Mouse (Mus musculus): Measurements from ENCODE around the gene Plet1.

The Plet1 gene

DNA sequence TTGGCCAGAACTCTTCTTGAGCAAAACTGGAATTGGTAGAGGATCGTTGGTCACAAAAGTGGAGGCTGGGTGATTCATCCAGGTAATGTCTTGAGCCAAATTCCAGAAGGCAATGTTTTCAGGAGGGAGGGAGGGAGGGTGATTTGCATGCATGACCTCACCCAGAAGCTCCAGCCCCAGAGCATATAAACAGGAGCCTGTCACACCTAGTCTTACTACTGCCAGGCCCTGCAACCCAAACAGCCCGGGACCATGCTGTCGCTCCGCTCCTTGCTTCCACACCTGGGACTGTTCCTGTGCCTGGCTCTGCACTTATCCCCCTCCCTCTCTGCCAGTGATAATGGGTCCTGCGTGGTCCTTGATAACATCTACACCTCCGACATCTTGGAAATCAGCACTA is at the start of gene Plet1:
TSS of gene Plet1 (plus strand) at position 215 of the 400 bp plus-strand sequence.
- no peak for DNase-seq (ENCODE audit: low spot score)

GRCm38 (mm10) chr9:50449048-50449447 is 45.3 kb upstream of the Plet1 start:
- DNase-seq (ENCODE audit: low spot score): no peak

DNA sequence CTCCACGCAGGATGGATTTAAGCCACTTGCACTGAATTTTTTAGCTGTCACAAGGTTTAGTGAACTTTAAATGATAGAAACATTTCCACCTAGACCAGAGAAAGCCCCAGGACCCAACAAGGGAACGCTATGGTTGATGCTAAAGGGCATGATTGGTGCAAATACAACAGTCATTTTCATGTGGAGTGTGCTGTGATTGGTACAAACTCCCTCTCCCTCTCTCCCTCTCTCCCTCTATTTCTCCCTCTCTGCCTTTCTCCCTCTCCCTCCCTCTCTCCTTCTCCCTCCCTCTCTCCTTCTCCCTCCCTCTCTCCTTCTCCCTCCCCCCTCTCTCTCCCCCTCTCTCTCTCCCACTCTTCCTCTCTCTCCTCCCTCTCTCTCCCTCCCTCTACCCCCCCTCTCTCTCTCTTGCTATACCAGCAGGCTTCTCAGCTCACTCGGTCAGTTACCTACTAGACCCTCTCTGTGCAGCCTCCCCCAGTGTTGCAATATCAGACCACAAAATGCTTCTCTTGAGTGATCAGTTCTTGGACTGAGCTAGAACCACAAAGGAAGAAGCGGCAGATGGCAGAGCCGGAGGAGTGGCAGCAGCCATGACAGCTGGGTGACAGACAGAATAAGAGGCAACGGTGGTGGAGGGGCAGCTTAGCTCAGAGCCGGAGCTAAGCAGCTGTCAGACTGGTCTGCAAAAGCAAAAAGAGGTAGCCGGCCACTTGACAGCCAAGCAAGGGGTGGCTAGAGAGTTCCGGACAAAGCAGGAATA is 42.7 kb upstream of the Plet1 start:
- DNase-seq (ENCODE audit: low spot score): no peak

DNA sequence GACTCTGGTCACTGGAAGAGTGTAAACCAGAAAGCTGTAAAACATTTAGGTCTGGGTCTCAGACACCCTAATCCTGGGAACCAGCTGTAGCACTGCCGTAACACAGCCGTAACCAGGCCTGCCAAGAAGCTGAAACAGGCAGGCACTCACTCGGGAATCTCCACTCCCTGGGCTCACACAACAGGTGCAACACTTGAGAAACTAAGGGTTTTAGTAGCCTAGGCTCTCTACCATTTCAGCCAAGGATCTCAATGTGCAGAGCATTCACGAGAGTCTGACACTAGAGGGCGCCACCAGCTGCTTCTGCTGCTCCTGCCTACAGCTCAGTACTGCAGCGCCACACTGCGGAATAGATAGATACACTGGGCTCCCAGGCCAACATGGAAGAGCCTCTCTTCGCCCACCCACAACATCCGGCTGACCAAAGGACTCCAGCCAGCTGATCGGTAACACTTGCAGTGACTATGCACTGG is 42.0 kb upstream of the Plet1 start:
- DNase-seq (ENCODE audit: low spot score): peak; percentile 58

- no peak for DNase-seq (ENCODE audit: low spot score)
Measured at GRCm38 (mm10) chr9:50457596-50457995, 36.7 kb upstream of the Plet1 start.

DNA sequence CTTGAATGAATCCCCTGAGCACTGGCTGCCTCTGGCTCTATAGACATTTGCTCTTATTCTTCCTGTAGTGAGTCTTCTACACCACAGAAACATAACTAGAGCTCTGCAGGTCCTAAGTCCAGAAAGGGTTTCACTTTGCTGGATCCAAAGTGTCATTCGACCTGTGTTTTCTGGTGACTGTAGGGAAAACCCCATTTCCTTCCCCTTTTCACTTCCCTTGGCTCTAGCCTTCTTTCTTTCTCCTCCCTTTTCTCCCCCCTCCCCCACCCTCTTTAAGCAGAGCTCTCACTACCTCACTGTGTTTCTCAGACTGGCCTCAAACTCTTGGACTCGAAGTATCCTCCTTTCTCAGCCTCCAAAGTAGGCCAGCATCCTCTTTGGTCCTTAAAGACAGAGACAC is 34.8 kb upstream of the Plet1 start:
- no peak for DNase-seq (ENCODE audit: low spot score)

DNA sequence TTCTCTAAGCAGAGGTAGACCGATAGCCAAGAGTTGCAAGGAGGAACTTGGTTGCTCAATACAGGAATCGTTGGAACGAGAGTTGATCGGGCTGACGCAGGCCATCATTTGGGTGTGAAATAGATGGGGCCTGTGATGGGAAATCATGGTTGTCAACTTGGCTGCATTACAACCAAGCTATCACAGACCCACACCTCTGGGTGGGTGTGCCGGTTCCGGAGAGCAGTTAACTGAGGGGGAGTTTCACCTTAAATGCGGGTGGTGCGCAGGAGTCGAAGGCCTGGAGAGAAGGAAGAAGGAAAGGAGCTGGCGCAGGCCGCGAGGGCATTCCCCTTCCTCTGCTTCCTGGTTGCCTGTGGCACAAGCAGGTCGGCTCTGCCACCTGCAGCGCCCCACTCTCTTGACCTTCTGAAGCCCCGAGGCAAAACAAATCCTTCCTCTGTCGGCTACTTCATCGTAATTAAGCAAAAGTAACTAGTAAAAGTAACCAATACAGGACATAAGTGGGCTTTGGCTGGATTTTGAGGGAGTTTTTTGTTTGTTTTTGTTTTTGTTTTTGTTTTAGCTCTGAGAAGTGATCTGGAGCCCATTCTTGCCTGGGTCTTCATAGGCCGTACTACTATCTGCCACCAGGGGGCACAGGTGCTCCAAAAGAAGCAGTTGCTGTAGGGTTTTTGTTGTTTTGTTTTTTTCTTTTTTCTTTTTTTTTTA is 31.7 kb upstream of the Plet1 start:
- peak; percentile 55 for DNase-seq (ENCODE audit: low spot score)

DNA sequence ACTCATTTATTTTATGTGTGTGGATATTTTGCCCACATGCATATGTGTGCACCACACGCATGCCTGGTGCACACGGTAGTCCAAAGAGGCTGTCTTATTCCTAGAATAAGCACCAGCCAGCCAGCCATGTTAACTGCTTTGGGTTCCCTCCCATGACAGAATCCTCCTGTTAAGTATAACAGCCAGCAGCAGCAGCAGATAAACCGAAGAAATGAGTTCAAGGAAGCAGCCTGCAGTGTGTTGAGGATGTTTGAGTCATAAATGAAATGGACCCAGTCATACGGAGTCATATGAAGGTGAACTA is 31.2 kb upstream of the Plet1 start:
- DNase-seq (ENCODE audit: low spot score): no peak

GRCm38 (mm10) chr9:50470377-50471100 is 23.8 kb upstream of the Plet1 start:
- DNase-seq (ENCODE audit: low spot score): no peak

- no peak for DNase-seq (ENCODE audit: low spot score)
Measured at GRCm38 (mm10) chr9:50471181-50471901, 23.0 kb upstream of the Plet1 start.

DNA sequence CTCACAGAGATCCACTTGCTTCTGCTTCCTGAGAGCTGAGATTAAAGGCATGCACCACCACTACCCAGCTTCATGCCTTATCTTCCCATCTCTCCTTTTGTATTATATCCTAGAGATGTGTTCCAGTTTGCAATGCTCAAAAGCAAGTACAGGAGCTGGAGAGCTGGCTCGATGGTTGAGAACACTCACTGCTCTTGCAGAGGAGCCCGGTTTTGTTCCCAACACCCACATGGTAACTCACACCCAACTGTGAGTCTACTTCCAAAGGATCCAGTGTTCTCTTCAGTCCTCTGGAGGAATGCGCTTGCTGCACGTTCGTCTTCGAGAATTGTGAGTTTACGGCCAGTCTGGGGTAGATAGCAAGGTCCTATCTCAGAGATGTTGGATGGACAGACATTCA is 19.0 kb upstream of the Plet1 start:
- DNase-seq (ENCODE audit: low spot score): no peak

DNA sequence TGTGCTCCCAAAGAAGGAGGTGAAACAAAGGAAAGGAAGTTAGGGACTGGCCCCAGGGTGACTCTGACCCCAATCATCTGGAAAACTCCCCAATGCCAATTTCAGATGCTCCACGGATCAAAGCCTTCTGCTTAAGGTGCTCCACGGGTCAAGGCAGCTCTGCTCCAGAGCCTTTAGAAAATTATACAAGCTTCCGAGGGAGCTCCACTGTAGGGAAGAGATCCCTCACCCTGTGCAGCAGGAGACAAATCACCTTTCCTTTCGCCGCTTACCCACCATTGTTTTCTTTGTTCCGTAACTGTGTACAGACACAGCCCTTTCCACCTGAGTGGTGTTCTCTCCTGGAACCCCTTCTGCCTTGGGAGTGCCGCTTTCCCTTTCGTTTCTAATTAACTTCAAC is 18.6 kb upstream of the Plet1 start:
- DNase-seq (ENCODE audit: low spot score): no peak

DNA sequence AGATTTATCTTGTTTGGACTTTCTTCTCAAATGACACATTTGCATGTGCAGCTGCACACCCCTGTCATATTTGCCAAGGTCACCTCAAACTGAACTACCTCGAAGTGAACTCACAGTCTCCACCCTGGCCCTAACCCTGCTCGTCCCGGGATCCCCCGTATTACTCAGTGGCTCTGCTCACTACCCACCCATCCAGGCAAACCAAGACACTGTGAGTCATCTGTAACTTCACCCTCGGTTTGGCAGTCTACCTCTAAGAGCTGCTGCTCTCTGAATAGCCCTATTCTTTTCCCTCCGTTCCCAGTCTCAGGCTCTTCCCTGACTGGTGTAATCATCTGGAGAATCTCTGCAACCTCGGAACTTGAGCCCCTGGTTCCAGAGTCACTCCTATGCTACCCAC is 17.7 kb upstream of the Plet1 start:
- DNase-seq (ENCODE audit: low spot score): no peak

DNA sequence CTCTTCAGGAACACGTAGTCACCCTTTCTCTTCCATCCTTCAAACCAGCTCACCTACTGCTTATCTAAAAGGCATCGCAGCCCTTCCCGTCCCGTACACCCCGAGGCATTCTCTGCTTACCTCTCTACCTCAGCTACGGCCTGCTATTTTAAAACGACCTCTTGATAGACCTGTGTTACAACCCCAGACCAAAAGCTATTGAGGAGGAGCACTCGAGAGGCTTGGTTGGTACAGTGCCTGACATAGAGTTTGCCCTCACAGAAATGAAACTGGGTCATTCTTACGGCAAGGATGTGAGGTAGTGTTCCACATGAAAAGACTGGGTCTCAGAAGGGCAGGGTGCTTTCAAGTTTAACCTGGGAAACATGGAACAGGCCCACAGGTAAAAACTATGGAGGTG is 17.1 kb upstream of the Plet1 start:
- no peak for DNase-seq (ENCODE audit: low spot score)

- no peak for DNase-seq (ENCODE audit: low spot score)
Measured at GRCm38 (mm10) chr9:50478826-50479225, 15.5 kb upstream of the Plet1 start.

DNA sequence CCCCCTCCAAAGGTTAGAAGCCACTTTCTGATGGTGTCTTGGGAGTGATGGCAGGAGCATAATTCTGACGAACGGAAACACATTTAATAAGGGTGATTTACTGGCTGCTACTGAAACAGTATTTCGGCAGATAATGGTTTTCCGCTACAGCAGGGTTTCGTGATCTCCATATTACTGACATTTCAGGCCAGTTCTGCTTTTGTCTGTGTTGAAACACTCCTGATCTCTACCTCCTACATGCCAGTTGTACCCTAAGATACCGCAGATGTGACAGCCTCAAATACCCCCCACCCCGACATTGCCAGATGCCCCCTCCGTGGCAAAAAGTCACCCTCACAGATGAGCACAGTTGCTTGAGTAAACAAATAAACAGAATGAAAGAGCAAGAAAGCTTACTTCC is 14.8 kb upstream of the Plet1 start:
- DNase-seq (ENCODE audit: low spot score): no peak

DNA sequence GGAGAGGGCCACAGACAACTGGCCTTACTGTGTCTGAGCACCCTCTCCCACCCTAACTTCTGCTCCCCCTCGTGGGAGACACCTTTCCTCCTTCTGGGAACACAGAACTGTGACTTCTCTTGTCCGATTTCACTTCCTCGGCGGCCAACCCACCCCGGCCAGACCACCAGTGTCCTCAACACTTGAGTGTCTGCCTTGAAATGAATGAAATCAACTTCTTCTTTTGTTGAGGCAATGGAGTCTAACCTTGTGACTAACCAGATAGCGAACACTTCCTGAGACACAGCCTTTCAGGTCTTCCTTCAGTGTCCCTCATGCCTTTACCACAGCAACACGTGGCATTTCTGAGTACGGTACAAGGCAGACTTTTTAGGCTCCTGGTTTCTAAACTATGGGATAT is 11.6 kb upstream of the Plet1 start:
- no peak for DNase-seq (ENCODE audit: low spot score)

DNA sequence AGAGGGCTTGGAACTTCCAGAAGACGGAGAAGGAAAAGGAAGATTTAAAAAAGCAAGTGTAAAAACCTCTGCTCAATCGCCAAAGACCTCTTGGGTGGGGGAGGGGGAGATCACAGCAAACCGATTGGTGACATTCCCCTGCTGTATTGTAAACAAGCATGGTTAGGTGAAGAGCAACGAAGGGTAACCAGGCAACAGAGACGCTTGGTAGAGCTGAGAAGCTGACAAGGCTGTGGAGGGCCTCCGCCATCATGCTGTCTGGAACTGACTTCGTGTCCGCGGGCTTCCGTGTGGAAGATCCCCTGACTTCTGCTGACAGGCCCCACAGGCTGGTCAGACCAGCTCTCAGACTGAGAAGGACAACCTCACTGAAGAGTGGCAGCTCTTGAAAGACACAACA is 8.8 kb upstream of the Plet1 start:
- no peak for DNase-seq (ENCODE audit: low spot score)

GRCm38 (mm10) chr9:50490836-50491235 is 3.5 kb upstream of the Plet1 start:
- DNase-seq (ENCODE audit: low spot score): no peak

DNA sequence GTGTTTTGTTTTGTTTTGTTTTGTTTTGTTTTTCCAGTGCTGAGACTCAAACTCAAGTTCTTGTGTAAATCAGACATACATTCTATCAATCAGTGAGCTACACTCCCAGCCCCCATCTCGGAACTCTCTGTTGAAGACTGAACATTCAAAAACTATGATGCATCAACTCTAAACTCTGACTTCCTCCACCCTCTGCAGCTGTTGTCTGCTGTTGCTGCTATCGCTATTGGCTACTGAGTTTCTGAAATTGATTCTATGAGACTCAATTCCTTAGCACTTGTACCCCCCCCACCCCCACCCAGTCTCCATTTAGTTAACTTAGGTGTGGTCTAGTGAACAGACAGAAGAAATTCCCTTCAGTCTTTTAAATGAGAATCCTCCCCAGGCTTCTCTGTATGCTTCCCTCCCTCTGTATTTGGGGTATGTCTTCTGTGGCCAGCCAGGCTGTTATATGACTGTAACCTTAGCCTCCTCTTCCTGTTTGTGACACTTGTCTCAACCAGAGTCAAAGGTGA is 2.7 kb upstream of the Plet1 start:
- no peak for DNase-seq (ENCODE audit: low spot score)

GRCm38 (mm10) chr9:50493777-50494176 is 548 bp upstream of the Plet1 start:
- DNase-seq (ENCODE audit: low spot score): no peak

Data from urinary bladder, postnatal 10 days (tissue).